ENCODE assay signal across 38 mouse cellular contexts in the genomic region with DNA sequence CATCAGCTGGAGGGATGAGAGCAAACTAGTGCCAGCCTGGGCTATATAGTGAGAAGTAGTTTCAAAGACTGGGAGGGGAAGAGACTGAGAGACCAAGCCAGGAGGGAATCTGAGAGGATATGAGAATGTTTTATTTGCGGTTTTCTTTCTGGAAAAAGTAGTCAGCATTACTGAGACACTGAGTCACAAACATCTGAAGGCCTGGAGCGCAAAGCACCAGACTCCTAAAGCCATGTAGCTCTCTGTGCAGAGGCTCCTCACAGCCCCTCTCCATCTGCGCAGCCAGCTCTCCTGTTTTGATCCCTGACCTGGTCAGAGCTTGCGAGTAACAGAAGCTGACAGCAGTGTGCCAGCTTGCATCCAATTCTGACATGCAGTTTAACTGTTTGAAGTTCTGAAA. TPM values are rescaled to one million over a fixed set of nuclear protein-coding genes. Genes with fewer than 3 reads are reported as not detected.
A peak's percentile ranks its signal among the peaks of the same experiment; 100 is the strongest.
DNase-seq lines count a peak whose midpoint lies in the region; ATAC-seq and TF ChIP-seq lines count a peak whose summit lies in the region.
"Had no signal": no experiment of that assay in that cellular context is flagged by ENCODE, and none has a peak within 500 bp of the region (broad histone marks: within the 10 kb centered on the region; RNA-seq: fewer than 3 reads in every experiment).

No protein-coding gene starts in this region.

- DNase-seq in embryonic facial prominence, embryonic 10.5 days (ENCODE audit: low spot score) = no peak
- DNase-seq in retina, embryonic 14.5 days (ENCODE audit: low spot score) = peak; percentile 41
- no peak for DNase-seq in retina, postnatal 1 day
- DNase-seq in adipocyte (ENCODE audit: low spot score) = peak; percentile 25
- DNase-seq in hindbrain, embryonic 11.5 days (ENCODE audit: low spot score) = no peak
- DNase-seq in lung, postnatal 0 days (ENCODE audit: low spot score) = no peak
- DNase-seq: adrenal gland, adult 2 months; adrenal gland, postnatal 36 days; B cell, adult 2 months; cerebellum, adult 8-10 months; embryo, embryonic 11 days; gastrocnemius, postnatal 36 days; heart, adult 18-20 months; heart, postnatal 4 days; kidney, adult 9 months; kidney, postnatal 10 days; layer of hippocampus, adult 9-11 months; liver, postnatal 0 days; right cerebral cortex, postnatal 14 days; thymus, postnatal 4 days had no signal

- H3K27me3 ChIP-seq in embryonic facial prominence, embryonic 15.5 days = no peaks in the 10 kb centered on the region
- no peaks in the 10 kb centered on the region for H3K27me3 ChIP-seq in embryonic facial prominence, embryonic 10.5 days (replicated peaks; ENCODE audit: low read depth, poor library complexity, severe bottlenecking)
- H3K27me3 ChIP-seq in hindbrain, embryonic 11.5 days (ENCODE audit: control insufficient read depth, insufficient read depth, low read length) = no peaks in the 10 kb centered on the region
- no peaks in the 10 kb centered on the region for H3K27me3 ChIP-seq in lung, postnatal 0 days (replicated peaks; ENCODE audit: insufficient read depth, low read length)
- H3K27me3 ChIP-seq: CH12.LX; embryonic facial prominence, embryonic 13.5 days; heart, embryonic 12.5 days; limb, embryonic 13.5 days; liver, embryonic 12.5 days; neural tube, embryonic 12.5 days had no signal

- no peak for TF ChIP-seq CTCF in lung, postnatal 0 days (IDR thresholded peaks at IDR 0.05)

- no peak overlapping the region for H3K4me2 ChIP-seq in embryonic facial prominence, embryonic 15.5 days (replicated peaks)
- H3K4me2 ChIP-seq in hindbrain, embryonic 11.5 days (replicated peaks; ENCODE audit: low read depth, low read length) = no peak overlapping the region
- no peak overlapping the region for H3K4me2 ChIP-seq in lung, postnatal 0 days (replicated peaks; ENCODE audit: low read depth, low read length)
- H3K4me2 ChIP-seq: embryonic facial prominence, embryonic 13.5 days; heart, embryonic 12.5 days; hindbrain, embryonic 14.5 days; limb, embryonic 13.5 days; liver, embryonic 12.5 days; neural tube, embryonic 12.5 days had no signal

- no peaks in the 10 kb centered on the region for H3K9me3 ChIP-seq in embryonic facial prominence, embryonic 15.5 days (replicated peaks)
- H3K9me3 ChIP-seq in embryonic facial prominence, embryonic 10.5 days = no peaks in the 10 kb centered on the region
- no peaks in the 10 kb centered on the region for H3K9me3 ChIP-seq in hindbrain, embryonic 11.5 days (ENCODE audit: control insufficient read depth, low read length)
- H3K9me3 ChIP-seq in lung, postnatal 0 days (ENCODE audit: low read length) = no peaks in the 10 kb centered on the region
- H3K9me3 ChIP-seq: embryonic facial prominence, embryonic 13.5 days; heart, embryonic 12.5 days; limb, embryonic 13.5 days; liver, embryonic 12.5 days; neural tube, embryonic 12.5 days had no signal

- H3K9ac ChIP-seq in embryonic facial prominence, embryonic 15.5 days = no peak overlapping the region
- no peak overlapping the region for H3K9ac ChIP-seq in hindbrain, embryonic 11.5 days (ENCODE audit: low read depth, low read length)
- no peak overlapping the region for H3K9ac ChIP-seq in lung, postnatal 0 days (replicated peaks; ENCODE audit: low read depth)
- H3K9ac ChIP-seq: heart, embryonic 12.5 days; hindbrain, embryonic 14.5 days; limb, embryonic 13.5 days; liver, embryonic 12.5 days; liver, postnatal 0 days; neural tube, embryonic 12.5 days had no signal

- WGBS in embryonic facial prominence, embryonic 15.5 days = 56% methylated on average over 4 of the region's 4 CpGs
- 81% methylated on average over 4 of the region's 4 CpGs for WGBS in embryonic facial prominence, embryonic 10.5 days
- WGBS in hindbrain, embryonic 11.5 days = 91% methylated on average over 4 of the region's 4 CpGs
- WGBS in lung, postnatal 0 days = 83% methylated on average over 4 of the region's 4 CpGs

- peaks cover 7% of the 10 kb centered on the region; the same call in 1 of the 2 replicates for H3K36me3 ChIP-seq in embryonic facial prominence, embryonic 15.5 days
- H3K36me3 ChIP-seq in embryonic facial prominence, embryonic 10.5 days (replicated peaks) = peaks cover 13% of the 10 kb centered on the region
- no peaks in the 10 kb centered on the region for H3K36me3 ChIP-seq in hindbrain, embryonic 11.5 days (ENCODE audit: control insufficient read depth, insufficient read depth, low read length)
- no peaks in the 10 kb centered on the region for H3K36me3 ChIP-seq in lung, postnatal 0 days (ENCODE audit: insufficient read depth, low read length)
- H3K36me3 ChIP-seq: heart, embryonic 12.5 days; neural tube, embryonic 12.5 days had no signal

- peaks cover 11% of the 10 kb centered on the region for H3K4me1 ChIP-seq in embryonic facial prominence, embryonic 15.5 days
- peaks cover 4% of the 10 kb centered on the region; the same call in 1 of the 2 replicates for H3K4me1 ChIP-seq in embryonic facial prominence, embryonic 10.5 days
- H3K4me1 ChIP-seq in hindbrain, embryonic 11.5 days (replicated peaks; ENCODE audit: control insufficient read depth, insufficient read depth, low read length) = no peaks in the 10 kb centered on the region
- H3K4me1 ChIP-seq in lung, postnatal 0 days (ENCODE audit: insufficient read depth, low read depth, low read length) = no peaks in the 10 kb centered on the region
- H3K4me1 ChIP-seq: liver, embryonic 12.5 days; neural tube, embryonic 12.5 days had no signal

- H3K27ac ChIP-seq in embryonic facial prominence, embryonic 15.5 days (replicated peaks) = 0 out of 2 replicates have a peak overlapping the region, but pooled peaks have one; percentile 22
- no peak overlapping the region for H3K27ac ChIP-seq in embryonic facial prominence, embryonic 10.5 days (replicated peaks)
- no peak overlapping the region for H3K27ac ChIP-seq in hindbrain, embryonic 11.5 days (ENCODE audit: low read depth, low read length)
- no peak overlapping the region for H3K27ac ChIP-seq in lung, postnatal 0 days (ENCODE audit: low read length)
- H3K27ac ChIP-seq: embryonic facial prominence, embryonic 13.5 days; hindbrain, embryonic 14.5 days; left cerebral cortex, adult 2 months; limb, embryonic 13.5 days; liver, embryonic 12.5 days; macrophage; neural tube, embryonic 12.5 days had no signal

- no peak overlapping the region for H3K4me3 ChIP-seq in embryonic facial prominence, embryonic 15.5 days (replicated peaks)
- no peak overlapping the region for H3K4me3 ChIP-seq in embryonic facial prominence, embryonic 10.5 days
- H3K4me3 ChIP-seq in hindbrain, embryonic 11.5 days (ENCODE audit: low read depth, low read length) = no peak overlapping the region
- H3K4me3 ChIP-seq in lung, postnatal 0 days (ENCODE audit: low read depth, low read length) = no peak overlapping the region
- H3K4me3 ChIP-seq: embryonic facial prominence, embryonic 13.5 days; heart, embryonic 12.5 days; left cerebral cortex, adult 2 months; limb, embryonic 13.5 days; liver, embryonic 12.5 days; neural tube, embryonic 12.5 days had no signal

- ATAC-seq in embryonic facial prominence, embryonic 15.5 days (ENCODE audit: insufficient number of reproducible peaks, low FRiP score, low TSS enrichment, low read depth) = no peak
- ATAC-seq in hindbrain, embryonic 11.5 days (ENCODE audit: low FRiP score) = no peak
- no peak for ATAC-seq in lung, postnatal 0 days
- ATAC-seq: intestine, postnatal 0 days; liver, embryonic 12.5 days; liver, postnatal 0 days; midbrain, embryonic 16.5 days had no signal

- no peak for TF ChIP-seq EP300 in lung, postnatal 0 days (IDR thresholded peaks at IDR 0.05)

RNA-seq across cellular contexts. Expression of gene Apoa1, which starts 40.0 kb away (rescaled TPM):
- polyA plus RNA-seq in embryonic facial prominence, embryonic 15.5 days (2015; fragmentation: Nextera tagmentation; extraction: Ambion mirVana) = 1.2 and 2.1 TPM in 2 replicates
- 1.4 TPM in 2 replicates for polyA plus RNA-seq in embryonic facial prominence, embryonic 10.5 days (2016; fragmentation: Nextera tagmentation; extraction: Ambion mirVana)
- polyA plus RNA-seq in hindbrain, embryonic 11.5 days (2014; fragmentation: Nextera tagmentation; extraction: Ambion mirVana) = 0.43 and 1.5 TPM in 2 replicates
- 2.2 and 3.7 TPM in 2 replicates for polyA plus RNA-seq in lung, postnatal 0 days (2015; fragmentation: Nextera tagmentation; extraction: Ambion mirVana)
- polyA plus RNA-seq: macrophage had no signal

RNA-seq across cellular contexts. Expression of gene Apoc3, which starts 47.1 kb away (rescaled TPM):
- not detected in 2 replicates for polyA plus RNA-seq in embryonic facial prominence, embryonic 15.5 days (2015; fragmentation: Nextera tagmentation; extraction: Ambion mirVana)
- not detected in 2 replicates for polyA plus RNA-seq in embryonic facial prominence, embryonic 10.5 days (2016; fragmentation: Nextera tagmentation; extraction: Ambion mirVana)
- not detected in 2 replicates for polyA plus RNA-seq in hindbrain, embryonic 11.5 days (2014; fragmentation: Nextera tagmentation; extraction: Ambion mirVana)
- not detected in 2 replicates for polyA plus RNA-seq in lung, postnatal 0 days (2015; fragmentation: Nextera tagmentation; extraction: Ambion mirVana)
- polyA plus RNA-seq: brain, embryonic 14.5 days; embryonic facial prominence, embryonic 13.5 days; forebrain, embryonic 14.5 days; heart, embryonic 12.5 days; heart, postnatal 0 days; hindbrain, embryonic 14.5 days; limb, embryonic 13.5 days; lung, embryonic 16.5 days; macrophage; midbrain, embryonic 16.5 days; neural tube, embryonic 12.5 days; stomach, embryonic 14.5 days; testis, adult 2 months had no signal

RNA-seq across cellular contexts. Expression of gene Apoa4, which starts 52.1 kb away (rescaled TPM):
- 0.12 and 0.43 TPM in 2 replicates for polyA plus RNA-seq in embryonic facial prominence, embryonic 15.5 days (2015; fragmentation: Nextera tagmentation; extraction: Ambion mirVana)
- polyA plus RNA-seq in embryonic facial prominence, embryonic 10.5 days (2016; fragmentation: Nextera tagmentation; extraction: Ambion mirVana) = not detected in 2 replicates
- not detected in 2 replicates for polyA plus RNA-seq in hindbrain, embryonic 11.5 days (2014; fragmentation: Nextera tagmentation; extraction: Ambion mirVana)
- polyA plus RNA-seq in lung, postnatal 0 days (2015; fragmentation: Nextera tagmentation; extraction: Ambion mirVana) = 0.06 TPM in 1 of 2 replicates, not detected in the other
- polyA plus RNA-seq: embryonic facial prominence, embryonic 13.5 days; forebrain, embryonic 14.5 days; heart, postnatal 0 days; hindbrain, embryonic 14.5 days; liver, embryonic 12.5 days; lung, embryonic 16.5 days; macrophage; midbrain, embryonic 16.5 days; neural tube, embryonic 12.5 days had no signal

Comparison
In these comparisons a context has a peak if more than half of its experiments do, and no peak if none do; other contexts are left out.
1. DNase-seq: peak in retina, embryonic 14.5 days (single experiment) and adipocyte (single experiment); none in embryonic facial prominence, embryonic 10.5 days (single experiment), retina, postnatal 1 day (single experiment), hindbrain, embryonic 11.5 days (single experiment) and lung, postnatal 0 days (single experiment).